Mouse (Mus musculus): ENCODE results near the gene Dcn.

The Dcn gene

DNA sequence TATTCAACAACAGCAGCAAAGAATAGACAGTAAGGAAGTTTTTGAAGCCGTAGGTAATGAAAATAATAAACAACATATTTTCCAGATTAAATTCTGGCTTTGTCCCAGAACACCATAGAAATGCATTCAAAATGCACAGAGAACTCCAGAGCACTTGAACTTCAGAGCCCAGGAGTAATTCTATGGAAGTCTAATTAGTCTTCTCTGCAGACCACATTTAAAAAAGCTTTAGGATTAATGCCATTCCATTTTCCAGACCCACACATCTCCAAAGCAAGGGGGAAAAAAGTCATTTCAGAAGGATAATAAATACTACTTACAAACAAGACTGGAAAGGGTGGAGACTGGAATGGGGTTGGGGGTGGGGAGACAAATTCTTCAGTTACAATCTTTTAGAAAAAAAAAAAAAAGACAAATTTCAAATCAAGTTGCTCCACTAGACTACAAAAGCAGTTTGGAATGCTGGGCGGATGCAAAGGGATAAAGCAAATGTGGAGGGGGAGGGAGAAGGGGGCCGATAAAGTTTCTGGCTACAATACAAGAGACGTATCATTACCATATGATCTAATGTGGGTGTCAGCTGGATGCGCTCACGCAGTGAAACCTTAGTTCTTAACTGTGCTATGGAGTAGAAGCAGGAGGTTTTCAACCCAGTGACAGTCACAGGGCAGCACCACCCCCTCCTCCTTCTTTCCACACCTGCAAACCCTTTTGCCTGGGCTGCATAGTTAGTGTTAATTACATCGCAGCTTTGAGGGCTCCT, at the start of gene Dcn:
Dcn (plus strand) TSS at position 606 of the 763 bp plus-strand sequence.
- DNase-seq, result peak; percentile 10

DNA sequence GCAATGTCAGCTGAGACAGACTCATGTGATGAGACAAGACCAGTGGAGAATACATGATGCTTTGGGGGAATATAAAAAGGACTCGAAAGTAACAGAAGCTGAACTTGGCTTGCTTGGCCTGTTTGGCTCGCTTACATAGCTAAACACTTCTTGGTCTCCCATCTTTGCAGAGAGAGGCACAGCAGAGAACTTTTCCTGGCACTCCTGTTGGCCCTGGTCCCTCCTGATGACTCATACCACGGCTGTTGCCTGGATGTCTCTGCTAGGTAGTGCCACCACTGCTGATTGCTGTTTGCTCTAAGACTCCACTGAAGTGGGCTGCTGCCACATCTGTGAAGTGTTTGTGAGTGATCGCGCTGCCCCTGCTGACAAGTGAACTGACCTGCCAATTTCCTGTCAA, 42.7 kb upstream of the Dcn start:
- DNase-seq, result no peak

DNA sequence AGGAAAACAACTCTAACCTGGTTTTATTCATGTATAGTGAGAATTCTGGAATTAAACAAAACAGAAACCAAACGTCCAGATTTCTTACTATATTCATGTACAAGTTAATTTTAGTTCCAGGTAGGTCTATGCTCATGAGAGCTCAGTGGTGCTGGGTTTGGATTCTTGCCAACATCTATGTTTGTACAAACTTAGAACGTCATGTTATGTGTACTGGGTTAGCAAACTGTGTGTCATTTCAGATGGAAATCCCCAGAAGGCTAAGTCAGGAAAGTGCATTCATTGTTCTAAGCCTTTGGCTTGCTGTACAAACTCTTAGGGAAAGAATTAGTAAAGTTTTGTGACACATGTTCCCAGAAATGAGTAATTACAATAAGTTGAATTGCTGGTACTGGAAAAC, 37.1 kb upstream of the Dcn start:
- no peak for DNase-seq

DNA sequence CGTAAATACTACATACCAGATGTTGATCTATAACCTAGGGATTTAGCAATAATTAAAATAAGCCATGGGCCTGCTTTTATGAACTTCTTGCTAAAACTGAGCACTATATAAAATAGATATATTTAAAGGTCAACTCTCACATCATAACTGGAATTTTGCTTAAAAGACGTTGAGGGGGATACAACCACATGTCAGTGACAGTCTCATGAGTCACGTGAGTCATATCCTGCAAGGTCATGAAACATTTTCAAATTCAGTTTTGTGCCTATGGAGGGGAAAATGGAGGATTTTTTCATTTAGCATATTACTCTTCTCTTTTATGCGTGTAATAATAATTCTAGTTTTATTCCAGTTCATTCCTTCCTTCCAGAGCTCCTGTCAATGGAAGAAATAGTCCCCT, 32.9 kb upstream of the Dcn start:
- no peak for DNase-seq

DNA sequence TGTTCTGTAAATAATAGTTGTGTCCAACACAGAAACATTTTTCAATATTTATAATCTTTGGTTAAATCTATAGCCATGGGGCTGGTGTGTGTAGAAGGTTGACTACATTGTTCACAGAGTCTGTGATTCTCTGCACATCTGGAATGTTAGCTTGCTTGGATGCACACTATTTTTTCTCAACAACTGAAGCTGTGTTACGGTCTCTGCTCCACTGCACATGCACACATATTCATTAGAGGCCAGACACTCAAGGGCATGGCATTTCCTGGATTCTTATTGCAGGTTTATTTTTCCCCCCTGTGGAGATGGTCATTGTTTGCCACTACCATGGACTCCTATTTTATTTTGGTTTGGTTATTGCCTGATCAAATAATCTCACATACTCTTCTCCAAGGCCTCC, 26.5 kb upstream of the Dcn start:
- no peak for DNase-seq

DNA sequence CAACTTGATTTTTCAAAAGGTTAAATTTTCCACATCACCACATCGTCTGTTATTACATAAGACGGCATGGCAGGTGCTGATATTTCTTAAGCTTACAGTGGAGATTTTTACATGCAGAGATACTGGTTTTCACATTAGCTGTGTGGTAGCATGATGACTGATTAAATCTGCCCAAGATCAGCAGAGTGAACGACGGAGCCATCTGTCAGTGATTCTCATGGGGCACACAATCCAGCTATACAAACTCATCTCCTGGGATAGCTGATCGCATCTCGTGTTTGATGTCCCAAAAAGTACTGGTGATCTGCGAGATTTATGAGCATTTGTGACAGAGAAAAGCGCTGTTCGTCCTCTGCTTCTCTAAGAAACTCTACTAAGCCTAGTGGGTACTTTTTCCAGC, 25.9 kb upstream of the Dcn start:
- no peak for DNase-seq

DNA sequence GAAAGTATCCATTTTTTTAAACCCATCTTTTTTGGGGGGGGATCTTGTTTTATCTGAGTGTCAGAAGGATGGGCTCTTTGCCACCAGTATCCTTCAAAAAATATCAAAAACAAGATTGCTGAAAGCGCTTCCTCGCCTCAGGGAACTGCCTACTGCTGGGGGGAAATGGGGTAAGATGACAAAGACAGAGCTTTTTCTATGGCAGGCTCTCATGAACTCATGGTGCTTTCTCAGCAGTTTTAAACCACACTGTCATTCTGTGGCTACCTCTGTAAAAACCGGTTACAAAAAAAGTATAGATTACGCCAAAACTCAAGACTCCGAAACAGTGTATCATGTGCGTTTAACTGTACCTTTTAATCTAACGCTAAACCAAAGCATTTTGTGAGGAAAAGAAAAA, 22.4 kb upstream of the Dcn start:
- DNase-seq, result no peak

DNA sequence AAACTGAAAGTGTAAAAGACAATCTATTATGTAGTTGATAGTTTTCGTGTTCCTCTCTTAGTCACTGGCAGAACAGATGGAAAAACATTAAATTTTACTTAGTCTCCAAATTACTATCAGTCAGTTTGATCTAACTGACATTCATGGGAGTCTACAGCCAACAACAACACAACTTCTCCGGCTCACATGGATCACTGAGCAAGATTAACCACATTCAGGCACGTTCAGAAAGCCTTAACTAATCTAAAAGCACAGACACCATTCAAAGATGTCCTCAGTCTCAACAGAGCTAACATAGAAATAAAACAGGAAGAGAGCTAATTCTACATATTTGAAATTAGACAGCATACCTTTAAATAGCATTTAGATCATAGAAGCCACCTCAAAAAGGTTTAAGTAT, 12.6 kb upstream of the Dcn start:
- no peak for DNase-seq

DNA sequence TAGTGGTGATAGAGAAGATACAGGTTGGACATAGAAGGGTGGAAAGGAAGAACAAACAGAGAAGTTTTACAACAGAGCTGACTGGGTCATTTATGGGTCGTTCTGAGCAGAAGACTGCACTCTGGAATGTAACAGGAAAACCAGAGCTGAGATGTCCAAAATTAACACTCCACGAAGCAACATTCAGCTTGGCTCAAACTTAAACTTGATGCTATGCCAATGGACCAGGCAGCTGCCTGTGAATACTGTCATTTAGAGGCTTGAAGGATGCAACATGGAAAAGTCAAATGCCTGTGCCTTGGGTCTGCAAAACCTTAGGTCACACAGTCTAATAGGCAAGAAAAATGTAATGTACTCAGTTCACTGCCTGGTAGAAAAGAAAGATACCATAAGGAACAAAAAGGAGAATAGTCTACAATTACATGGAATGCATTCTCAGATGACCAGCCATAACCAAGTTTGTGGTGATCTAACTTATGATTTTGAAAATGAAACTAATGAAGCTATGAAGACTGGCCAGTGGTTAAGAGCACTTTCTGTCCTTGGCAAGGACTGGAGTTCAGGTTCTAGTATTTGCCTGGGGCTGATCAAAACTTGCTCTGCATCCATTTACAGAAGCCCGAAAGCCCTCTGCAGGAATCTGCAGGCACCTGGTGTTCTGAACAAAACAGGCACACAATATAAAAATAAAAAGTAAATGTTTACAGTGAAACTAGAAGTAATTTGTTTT, 9.8 kb upstream of the Dcn start:
- no peak for DNase-seq

DNA sequence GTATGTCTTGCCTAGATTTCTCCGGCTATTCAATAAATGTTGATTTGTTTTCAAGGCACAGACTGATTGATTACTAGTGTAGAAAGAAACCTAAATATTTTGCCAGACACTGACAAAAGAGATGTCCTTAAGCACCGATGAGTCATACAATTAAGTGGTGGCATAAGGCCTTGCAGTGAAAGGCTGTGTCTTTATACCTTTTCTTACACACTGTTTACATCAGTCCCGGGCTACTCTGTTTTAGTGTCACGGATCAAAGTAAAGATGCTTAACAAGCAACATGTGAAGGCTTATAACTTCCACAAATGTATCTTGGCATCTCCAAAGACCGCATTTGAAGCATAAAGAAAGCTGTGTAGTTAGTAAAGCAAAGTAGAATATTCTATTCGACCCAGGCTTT, 3.9 kb upstream of the Dcn start:
- DNase-seq, result no peak

DNA sequence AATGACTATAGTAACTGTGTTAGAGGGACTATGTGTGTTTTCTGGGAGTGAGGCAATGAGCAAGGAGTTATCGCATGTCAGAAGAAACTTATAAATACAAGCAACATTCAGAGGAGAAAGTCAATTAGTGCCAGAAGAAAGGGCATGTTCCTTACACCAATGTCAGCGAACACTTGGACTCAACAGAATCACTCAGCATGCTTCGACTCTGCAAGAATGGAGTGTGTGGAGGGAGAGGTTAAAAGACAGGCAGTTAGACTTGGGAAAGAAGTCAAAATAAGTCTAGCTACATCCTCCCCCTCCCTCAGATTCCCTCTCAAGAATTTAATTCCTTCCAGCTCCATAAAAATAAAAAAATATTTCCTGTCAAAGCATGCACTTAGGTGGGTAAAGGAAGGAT, 1.1 kb upstream of the Dcn start:
- DNase-seq, result no peak

DNA sequence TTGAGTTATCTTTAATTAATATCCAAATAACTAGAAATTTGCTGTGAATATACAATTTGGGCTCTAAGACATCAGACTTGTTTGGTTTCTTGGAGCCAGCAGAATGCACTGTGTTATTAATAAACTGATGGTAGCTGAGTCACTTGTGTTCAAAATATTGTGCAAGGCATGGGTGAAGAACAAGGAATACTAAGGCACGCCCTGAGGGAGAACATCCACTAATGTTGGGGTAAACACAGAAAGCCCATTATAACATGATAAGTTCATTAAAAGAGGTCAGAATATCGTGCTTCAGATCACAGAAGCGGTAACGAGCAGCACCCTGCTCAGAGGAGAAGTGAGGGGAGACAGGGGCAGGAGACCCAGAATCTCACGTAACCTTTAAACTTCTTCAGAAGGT, 2.7 kb downstream of the Dcn start:
- DNase-seq, result no peak

DNA sequence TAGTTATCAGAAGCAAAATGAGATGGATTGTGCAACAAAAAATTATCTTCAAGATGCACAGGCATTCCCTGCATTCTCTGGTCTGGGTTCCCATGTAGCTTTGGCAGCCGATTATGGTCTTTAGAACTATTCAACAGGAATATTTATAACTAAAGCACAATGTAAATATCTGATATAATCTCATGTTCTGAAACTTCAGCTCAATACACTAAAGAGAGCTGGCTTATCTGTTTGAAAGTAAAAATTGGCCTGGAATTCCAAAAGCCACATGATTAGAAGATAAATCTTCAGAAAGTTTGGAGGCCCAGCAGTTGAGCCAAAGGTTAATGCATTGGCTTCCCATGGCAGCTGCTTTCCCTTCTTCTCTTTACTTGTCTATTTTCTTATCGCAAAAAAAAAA, 4.6 kb downstream of the Dcn start:
- no peak for DNase-seq

DNA sequence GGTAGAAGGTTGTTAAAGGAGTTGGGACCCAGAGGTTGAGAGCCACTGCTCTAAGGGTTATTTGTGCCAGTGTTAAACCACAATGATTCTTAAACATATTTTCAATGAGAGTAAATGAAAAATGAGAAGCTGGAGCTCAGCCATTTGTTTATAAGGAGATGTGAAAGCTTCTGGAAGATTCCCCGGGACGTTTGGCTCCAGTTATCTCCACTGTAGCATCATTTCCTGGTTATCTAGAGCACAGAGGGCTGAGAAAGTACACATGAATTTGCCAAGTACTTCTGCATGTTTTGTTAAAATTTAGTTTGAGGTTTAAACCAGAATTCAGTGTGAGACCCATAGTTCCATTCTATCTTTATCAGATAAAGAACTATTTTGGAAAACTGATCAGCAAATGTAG, 5.7 kb downstream of the Dcn start:
- no peak for DNase-seq

DNA sequence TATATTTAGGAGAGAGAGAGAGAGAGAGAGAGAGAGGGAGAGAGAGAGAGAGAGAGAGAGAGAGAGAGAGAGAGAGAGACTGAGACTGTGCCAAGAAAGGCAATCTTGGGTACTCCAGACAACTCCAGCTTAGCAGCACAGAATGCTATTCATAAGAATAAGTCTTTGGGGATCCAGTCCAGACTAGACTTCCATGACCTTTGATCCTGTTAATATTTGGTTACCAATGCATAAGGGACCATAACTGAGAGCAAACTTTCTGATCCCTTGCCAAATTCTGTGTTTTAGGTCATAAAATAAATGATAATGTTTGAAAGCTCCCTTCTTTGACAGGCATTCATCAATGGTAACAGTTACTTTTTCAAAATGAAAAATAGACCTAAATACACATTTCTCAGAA, 6.7 kb downstream of the Dcn start:
- DNase-seq, result no peak

DNA sequence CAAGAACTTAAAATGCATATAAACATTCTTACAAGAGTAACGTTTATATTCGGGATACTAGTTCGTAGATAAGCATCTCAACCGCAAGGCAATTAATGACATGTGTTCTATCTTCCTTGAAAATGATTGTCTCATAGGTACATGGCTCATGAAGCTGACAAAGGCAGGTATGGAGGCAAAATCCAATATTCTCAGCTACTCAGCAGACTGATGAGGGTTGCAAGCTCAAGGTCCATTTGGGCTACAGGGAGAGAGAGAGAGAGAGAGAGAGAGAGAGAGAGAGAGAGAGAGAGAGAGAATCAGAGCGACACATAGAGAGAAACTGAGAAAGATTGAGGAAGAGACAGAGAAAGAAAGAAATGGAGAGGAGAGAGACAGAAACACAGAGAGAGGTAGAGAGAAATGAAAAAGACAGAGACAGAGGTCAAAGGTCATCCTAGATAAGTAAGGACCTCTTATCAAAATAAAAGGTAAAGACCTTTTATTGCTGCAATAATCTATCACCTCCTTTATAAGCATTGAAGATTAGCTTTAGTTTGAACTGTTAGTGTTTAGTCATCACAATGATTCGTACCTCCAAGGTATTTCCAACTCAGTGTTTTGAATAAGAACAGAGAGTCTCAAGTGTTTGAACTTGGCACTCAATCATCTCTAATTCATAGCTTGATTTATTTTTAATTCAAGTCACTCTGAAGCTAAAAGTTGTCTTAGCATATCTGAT, 8.0 kb downstream of the Dcn start:
- no peak for DNase-seq

DNA sequence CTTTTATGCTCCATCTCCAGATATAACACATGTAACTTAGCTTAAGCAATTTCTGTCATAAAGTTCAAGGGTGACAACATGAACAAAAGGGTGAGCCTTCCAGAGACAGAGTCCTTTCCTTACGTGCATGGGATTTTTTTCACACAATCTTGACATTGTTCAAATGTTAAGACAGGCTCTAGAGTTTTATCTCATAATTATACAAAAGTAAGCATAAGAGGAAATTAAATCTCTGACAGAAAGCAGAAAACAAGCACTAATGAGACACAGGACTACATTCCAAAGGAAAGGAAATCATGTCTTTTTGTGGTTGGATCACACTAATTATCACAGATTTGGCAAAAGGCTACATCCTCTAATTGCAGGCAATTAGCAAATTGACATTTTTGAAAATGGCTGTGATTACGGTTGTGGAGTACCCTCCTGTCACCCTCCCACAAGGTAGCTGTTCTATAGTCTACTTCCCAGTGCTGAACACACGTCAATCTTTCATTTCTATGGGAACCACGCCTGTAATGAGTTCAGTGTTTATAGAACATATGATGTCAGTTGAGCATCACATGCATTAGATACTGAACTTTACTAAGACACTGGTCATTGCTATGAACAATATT, 13.1 kb downstream of the Dcn start:
- no peak for DNase-seq

DNA sequence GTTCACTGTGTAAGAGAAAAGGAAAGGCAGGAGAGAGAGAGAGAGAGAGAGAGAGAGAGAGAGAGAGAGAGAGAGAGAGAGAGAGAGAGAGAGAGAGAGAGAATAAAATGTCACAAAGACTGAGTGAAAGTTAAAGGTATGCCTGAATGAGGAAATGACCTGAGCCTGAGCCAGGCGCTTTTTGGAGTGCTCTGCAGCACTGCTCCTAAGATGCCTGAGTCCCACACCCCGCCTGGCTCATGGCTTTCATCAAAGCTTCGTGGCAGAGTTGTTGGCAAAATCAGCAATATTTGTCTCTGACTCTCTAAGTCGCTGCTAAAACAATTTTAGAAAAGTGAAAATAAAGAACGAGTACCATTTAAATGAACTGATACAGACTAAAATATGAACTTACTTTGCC, 18.2 kb downstream of the Dcn start:
- DNase-seq, result no peak

DNA sequence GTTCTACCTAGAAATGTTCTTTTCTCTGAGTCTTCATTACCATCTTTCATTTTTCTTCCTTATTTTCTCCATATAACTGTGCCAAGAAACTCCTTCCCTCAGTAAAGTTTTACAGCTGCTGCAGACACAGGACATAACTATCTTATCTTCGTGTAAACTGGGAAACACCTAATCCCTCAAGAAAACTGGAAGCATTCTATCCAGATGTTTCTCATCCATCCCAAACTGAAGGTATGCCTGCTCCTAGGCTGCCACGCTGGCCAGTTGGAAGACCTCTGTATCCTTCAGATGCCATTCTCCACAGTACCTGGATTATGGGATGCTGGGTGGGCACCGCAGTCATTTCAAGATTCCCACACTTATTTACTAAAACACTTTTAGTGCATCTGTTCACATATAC, 44.0 kb downstream of the Dcn start:
- DNase-seq, result no peak

DNA sequence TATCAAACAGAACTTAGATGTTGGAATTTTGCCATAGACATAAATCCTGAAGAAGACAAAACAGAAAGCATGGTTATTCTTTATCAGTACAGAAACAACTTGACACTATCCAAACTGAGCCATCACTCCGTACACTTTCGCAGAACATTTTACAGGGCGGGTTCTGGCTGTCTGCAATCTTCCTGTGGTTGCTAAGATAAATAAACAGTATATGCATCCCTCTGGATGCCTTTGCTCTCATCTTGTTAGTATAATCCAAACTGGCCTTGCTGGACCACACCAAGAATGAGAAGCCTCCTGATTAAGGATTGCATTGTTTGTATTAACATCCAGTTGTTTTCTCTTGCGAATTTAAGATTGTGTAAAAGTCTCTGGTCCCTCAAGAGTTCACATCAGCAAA, 56.3 kb downstream of the Dcn start:
- DNase-seq, result no peak

DNA sequence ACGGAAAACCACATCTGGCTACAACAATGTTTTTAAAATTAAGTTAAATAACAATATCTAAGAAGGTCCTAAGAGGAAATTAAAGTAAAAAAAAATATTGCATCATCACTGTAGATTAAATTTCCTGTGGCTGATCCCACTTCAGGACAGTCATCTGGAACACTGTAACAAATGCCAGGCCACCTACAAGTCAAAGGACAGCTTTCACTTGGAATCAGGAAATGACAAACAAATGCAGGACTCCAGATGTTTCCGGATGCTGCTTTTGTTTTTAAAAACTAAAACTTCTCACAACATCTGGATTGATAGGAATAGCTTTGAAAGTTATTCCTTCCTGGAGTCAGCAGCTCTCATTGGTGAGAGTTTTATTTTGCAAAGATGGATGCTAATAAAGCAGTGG, 57.5 kb downstream of the Dcn start:
- DNase-seq, result no peak

DNA sequence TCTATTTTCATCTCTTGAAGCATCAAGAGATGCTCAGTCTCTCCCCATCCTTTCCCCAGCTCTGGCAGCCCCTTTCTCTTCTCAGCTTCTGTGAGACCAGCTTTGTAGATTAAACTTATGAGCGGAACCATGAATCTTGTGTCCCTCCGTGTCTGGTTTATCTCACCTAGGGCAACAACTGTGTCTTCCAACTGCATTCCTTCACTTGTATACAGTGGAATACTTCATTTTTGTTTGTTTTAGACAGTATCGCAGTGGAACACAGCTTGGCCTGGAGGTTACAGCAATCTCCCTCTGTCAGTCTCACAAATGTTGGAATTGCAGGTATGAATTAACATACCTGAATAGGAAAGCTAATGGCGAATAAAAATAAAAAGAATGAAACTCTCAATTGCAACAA, 58.8 kb downstream of the Dcn start:
- DNase-seq, result no peak

DNA sequence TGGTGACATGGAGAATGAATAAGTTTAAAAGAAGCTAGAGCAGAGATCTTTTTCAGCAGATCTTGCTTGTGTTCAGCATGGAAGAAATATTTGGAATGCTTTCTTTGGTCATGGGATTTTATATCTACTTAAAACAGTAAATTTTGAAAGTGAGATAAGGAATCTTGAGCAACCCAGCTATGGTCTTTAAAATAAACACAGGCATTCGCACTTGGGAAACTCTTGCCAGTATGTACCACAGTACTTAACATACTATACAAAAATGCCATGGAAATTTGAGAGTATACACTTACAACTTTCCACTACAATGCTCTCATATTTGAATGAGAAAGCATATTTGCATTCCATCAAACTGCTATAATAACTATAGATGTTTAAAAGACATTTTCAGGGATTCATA, 68.3 kb downstream of the Dcn start:
- no peak for DNase-seq

Data from kidney, adult 18-20 months (tissue).